Mouse (Mus musculus) heart, embryonic 14.5 days (tissue): ENCODE measurements at regions not wholly inside any gene's neighbourhood (a gene's known extent, or its start where the extent isn't known, plus 50 kb on each side); places are given as distances from the start of the nearest gene placed in this dataset.

Experiments used
- ATAC-seq: fragments of 200-750 bp; cut with Nextera tagmentation; 2 replicates; pipeline ENCODE4 v1.8.0; 2017; ENCODE audit warnings: low read depth, moderate TSS enrichment; ENCODE audit not compliant: insufficient number of reproducible peaks, insufficient read depth, low FRiP score
- H3K27ac ChIP-seq, 2 experiments: fragments of 200-500 bp in 1 of 2; fragments of 300-500 bp in 1 of 2; sonication (generic) in 1 of 2; replicated peaks in 1 of 2; 2 replicates each; pipeline ENCODE4 v1.5.1; 2012 to 2014; ENCODE audit warnings: low read depth in 2 of 2, low read length in 2 of 2, control low read depth in 1 of 2, mild to moderate bottlenecking in 1 of 2, mixed read lengths in 1 of 2; ENCODE audit not compliant: control insufficient read depth in 1 of 2, insufficient read depth in 1 of 2
- H3K27me3 ChIP-seq: fragments of 300-500 bp; sonication (generic); 2 replicates; pipeline ENCODE4 v1.6.1; 2014; ENCODE audit warnings: mild to moderate bottlenecking, low read length, control low read depth; ENCODE audit not compliant: control insufficient read depth, insufficient read depth
- H3K36me3 ChIP-seq: fragments of 300-500 bp; sonication (generic); 2 replicates; pipeline ENCODE4 v1.6.1; 2014; ENCODE audit warnings: mild to moderate bottlenecking, control low read depth, low read length, mixed read lengths; ENCODE audit not compliant: control insufficient read depth, insufficient read depth
- H3K4me1 ChIP-seq, 2 experiments: fragments of 200-500 bp in 1 of 2; fragments of 300-500 bp in 1 of 2; sonication (generic) in 1 of 2; 2 replicates each; pipeline ENCODE4 v1.6.1; 2012 to 2014; ENCODE audit warnings: low read length in 2 of 2, control low read depth in 1 of 2, mixed read lengths in 1 of 2; ENCODE audit not compliant: control insufficient read depth in 2 of 2, insufficient read depth in 2 of 2
- H3K4me2 ChIP-seq: fragments of 300-500 bp; sonication (generic); 2 replicates; pipeline ENCODE4 v1.6.1; 2014; ENCODE audit warnings: mild to moderate bottlenecking, low read length
- H3K4me3 ChIP-seq, 2 experiments: fragments of 200-500 bp in 1 of 2; fragments of 300-500 bp in 1 of 2; sonication (generic) in 1 of 2; 2 replicates each; pipeline ENCODE4 v1.5.1; 2012 to 2014; ENCODE audit warnings: low read length in 2 of 2, mild to moderate bottlenecking in 2 of 2, control low read depth in 1 of 2, low read depth in 1 of 2, moderate library complexity in 1 of 2; ENCODE audit not compliant: control insufficient read depth in 1 of 2, insufficient read depth in 1 of 2
- H3K9ac ChIP-seq: fragments of 300-500 bp; sonication (generic); 2 replicates; pipeline ENCODE4 v1.6.1; 2014; ENCODE audit warnings: mild to moderate bottlenecking, low read length
- H3K9me3 ChIP-seq: fragments of 300-500 bp; sonication (generic); 2 replicates; pipeline ENCODE4 v1.6.1; 2016; ENCODE audit warnings: low read length, control low read depth; ENCODE audit not compliant: control insufficient read depth
- WGBS: fragments of 180-500 bp; shearing (Covaris S2); extraction: QIAGEN DNeasy Blood & Tissue Kit; methylation state at CpG from one replicate; pipeline ENCODE4 v1.1.7; 2014; 5-methylcytosine and 5-hydroxymethylcytosine counted together

DNA sequence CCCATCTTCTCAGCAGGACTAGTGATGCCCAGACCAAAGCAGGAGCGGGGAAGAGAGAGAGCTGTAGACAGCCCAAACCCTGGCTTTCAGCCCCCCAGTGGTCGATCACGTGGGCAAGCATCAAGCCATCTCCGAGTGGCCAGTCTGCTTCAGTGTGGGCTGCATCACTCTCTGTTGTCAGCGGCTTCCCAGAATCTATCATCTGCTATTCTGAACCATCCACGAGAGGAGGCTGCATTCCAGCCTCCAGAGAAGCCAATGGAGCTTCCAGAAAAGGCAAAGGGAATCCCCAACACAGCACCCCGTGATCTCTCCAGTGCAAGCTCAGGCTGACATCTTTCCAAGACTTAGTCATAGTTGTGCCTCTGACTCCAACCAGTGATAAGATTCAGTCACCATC, 70.7 kb upstream of the Cdh4 start:
- 62% methylated on average over 7 of the region's 7 CpGs for WGBS
- Histone ChIP-seq H3K9me3 (no peaks in the 10 kb centered on the region), H3K4me2 (no peak overlapping the region), H3K27ac (no peak overlapping the region), H3K4me3 (no peak overlapping the region), H3K4me1 (no peaks in the 10 kb centered on the region), H3K27me3 (no peaks in the 10 kb centered on the region), H3K9ac (no peak overlapping the region), H3K36me3 (no peaks in the 10 kb centered on the region)
- ATAC-seq, result no peak

DNA sequence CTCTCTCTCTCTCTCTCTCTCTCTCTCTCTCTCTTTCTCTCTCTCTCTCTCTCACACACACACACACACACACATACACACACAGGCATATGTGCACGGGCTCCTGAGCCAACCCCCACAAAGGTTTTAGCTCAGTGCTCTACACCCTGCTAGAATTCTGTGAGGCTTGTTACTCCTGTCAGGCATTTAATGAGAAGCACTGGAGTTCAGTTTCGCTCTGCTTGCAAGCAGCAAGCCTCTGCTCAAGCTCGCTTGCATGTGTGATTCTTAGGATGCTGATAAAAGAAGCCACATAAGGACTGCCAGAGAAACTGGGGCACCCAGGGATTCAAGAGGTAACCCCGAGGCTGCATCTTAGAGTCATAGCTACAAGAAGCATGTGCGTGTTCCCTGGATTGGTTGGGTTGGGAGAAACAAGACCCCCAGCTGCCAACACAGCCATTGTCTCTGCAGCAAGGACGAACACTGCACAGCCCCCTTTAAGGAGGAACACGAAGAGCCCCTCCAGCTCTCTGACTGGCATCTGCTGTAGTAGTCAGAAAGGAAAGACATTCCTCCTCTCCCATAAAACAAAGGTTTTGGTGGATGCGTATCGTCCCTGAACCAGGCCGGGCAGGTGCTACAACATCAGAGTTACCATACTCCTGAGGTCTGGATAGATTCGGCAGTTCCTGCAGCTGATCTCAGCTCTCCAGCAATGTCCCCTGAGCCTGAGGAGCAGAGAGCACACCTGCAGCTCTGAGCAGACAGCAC, 62.4 kb upstream of the Cdh4 start:
- H3K36me3 ChIP-seq, result no peaks in the 10 kb centered on the region
- no peaks in the 10 kb centered on the region for H3K4me1 ChIP-seq
- H3K27me3 ChIP-seq, result no peaks in the 10 kb centered on the region
- H3K9ac ChIP-seq, result no peak overlapping the region
- H3K4me2 ChIP-seq, result no peak overlapping the region
- H3K9me3 ChIP-seq, result no peaks in the 10 kb centered on the region
- no peak overlapping the region for H3K4me3 ChIP-seq
- WGBS, result 74% methylated on average over 11 of the region's 11 CpGs
- ATAC-seq, result no peak
- no peak overlapping the region for H3K27ac ChIP-seq

GRCm38 (mm10) chr2:179380444-179380705, 61.9 kb upstream of the Cdh4 start:
- Histone ChIP-seq H3K9ac (no peak overlapping the region), H3K27me3 (no peaks in the 10 kb centered on the region), H3K27ac (no peak overlapping the region), H3K36me3 (no peaks in the 10 kb centered on the region), H3K9me3 (no peaks in the 10 kb centered on the region), H3K4me3 (no peak overlapping the region), H3K4me2 (no peak overlapping the region), H3K4me1 (no peaks in the 10 kb centered on the region)
- no peak for ATAC-seq
- 49% methylated on average over 4 of the region's 4 CpGs for WGBS

DNA sequence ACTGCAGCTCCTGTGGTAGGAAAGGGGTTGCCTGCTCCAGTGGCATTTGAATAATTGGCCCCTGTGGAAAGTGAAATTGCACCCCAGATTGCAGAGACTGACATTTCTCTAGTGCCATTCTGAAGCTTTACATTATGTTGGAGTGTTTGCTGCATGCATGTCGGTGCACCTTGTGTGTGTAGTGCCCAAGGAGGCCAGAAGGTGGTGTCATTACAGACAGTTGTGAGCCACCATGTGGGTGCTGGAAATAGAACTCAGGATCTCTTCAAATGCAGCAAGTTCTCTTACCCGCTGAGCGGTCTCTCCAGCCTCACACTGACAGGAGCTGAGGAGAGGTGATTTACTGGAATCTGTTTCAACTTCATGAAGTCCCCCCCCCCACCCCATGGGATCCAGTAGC, 60.3 kb upstream of the Cdh4 start:
- Histone ChIP-seq H3K4me3 (no peak overlapping the region), H3K4me2 (no peak overlapping the region), H3K27me3 (no peaks in the 10 kb centered on the region), H3K27ac (no peak overlapping the region), H3K36me3 (no peaks in the 10 kb centered on the region), H3K9me3 (no peaks in the 10 kb centered on the region), H3K4me1 (no peaks in the 10 kb centered on the region), H3K9ac (no peak overlapping the region)
- 94% methylated on average over 3 of the region's 3 CpGs for WGBS
- ATAC-seq, result no peak

GRCm38 (mm10) chr2:179382594-179382993, 59.6 kb upstream of the Cdh4 start:
- Histone ChIP-seq H3K27me3 (no peaks in the 10 kb centered on the region), H3K4me3 (no peak overlapping the region), H3K27ac (no peak overlapping the region; a peak in 1 of 4 replicates), H3K4me1 (no peaks in the 10 kb centered on the region), H3K4me2 (no peak overlapping the region), H3K36me3 (no peaks in the 10 kb centered on the region), H3K9ac (no peak overlapping the region), H3K9me3 (no peaks in the 10 kb centered on the region)
- ATAC-seq, result 0 out of 2 replicates have a peak, but pooled peaks have one; percentile 14
- 70% methylated on average over 9 of the region's 9 CpGs for WGBS

- Histone ChIP-seq H3K9me3 (no peaks in the 10 kb centered on the region), H3K4me1 (no peaks in the 10 kb centered on the region), H3K4me2 (no peak overlapping the region), H3K9ac (no peak overlapping the region), H3K4me3 (no peak overlapping the region), H3K27ac (no peak overlapping the region), H3K36me3 (no peaks in the 10 kb centered on the region), H3K27me3 (no peaks in the 10 kb centered on the region)
- ATAC-seq, result no peak
- WGBS, result 70% methylated on average over 6 of the region's 6 CpGs
Observed at GRCm38 (mm10) chr2:179386871-179387270, 55.4 kb upstream of the Cdh4 start.

DNA sequence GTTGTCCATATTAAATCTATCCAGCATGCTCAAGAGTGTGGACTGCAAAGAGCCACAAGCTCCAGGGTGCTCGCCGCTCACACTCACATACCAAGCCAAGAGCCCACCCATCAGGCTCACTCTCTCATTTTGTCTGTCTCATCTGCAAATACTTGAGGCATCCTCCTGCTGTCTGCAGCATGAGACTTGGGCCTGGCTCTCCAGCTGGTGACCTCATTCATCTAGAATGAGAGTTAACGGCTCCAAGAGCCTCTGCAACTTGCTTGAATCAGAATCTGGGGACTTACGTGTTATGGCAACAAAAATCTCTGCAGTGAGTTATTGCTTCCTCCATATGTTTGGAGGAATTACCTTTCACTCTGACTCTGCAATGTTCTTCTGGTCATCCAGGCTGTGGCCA, 51.7 kb upstream of the Cdh4 start:
- 62% methylated on average over 4 of the region's 4 CpGs for WGBS
- Histone ChIP-seq H3K27me3 (no peaks in the 10 kb centered on the region), H3K27ac (no peak overlapping the region), H3K4me1 (no peaks in the 10 kb centered on the region), H3K4me3 (no peak overlapping the region), H3K9me3 (no peaks in the 10 kb centered on the region), H3K9ac (no peak overlapping the region), H3K4me2 (no peak overlapping the region), H3K36me3 (no peaks in the 10 kb centered on the region)
- ATAC-seq, result no peak

DNA sequence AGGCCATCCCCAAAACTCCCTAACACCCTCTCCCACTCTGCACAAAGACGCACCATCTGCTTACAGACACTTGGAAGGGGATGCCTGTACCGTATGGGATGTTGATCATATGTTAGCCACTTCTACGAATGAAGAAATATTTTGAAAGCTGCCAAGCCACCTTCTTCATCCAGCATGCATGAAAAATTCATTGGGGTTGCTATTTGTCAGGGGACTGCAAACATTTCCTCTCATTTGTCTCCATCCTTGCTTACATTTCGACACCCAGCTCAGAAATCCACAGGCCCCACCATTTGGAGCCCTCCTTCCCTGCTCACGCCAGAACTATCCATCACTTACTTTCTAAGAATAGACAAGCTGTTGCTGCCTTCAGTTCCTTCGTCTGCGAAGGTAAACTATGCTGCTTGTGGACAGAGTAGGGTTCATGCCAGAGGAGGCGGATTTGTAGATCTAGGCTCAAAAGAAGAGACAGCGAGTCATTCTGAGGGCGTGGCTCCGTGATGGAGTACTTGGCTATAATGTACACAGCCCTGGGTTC, 51.2 kb upstream of the Cdh4 start:
- no peak for ATAC-seq
- Histone ChIP-seq H3K9ac (no peak overlapping the region), H3K27ac (no peak overlapping the region), H3K4me3 (no peak overlapping the region), H3K9me3 (no peaks in the 10 kb centered on the region), H3K4me2 (no peak overlapping the region), H3K36me3 (no peaks in the 10 kb centered on the region), H3K4me1 (no peaks in the 10 kb centered on the region), H3K27me3 (no peaks in the 10 kb centered on the region)
- WGBS, result 46% methylated on average over 11 of the region's 11 CpGs
